Mouse (Mus musculus) bone marrow, adult 2 months (tissue): ENCODE results near the gene Gm6614. TPM values are rescaled to one million over a fixed set of nuclear protein-coding genes. Genes with fewer than 3 reads are reported as not detected.
"Not testable (repeated sequence)": the region's sequence is repeated elsewhere in the genome, so short reads cannot be mapped to it uniquely, and the experiment has no call there.

Source experiments
- H3K27ac ChIP-seq: fragments of 200-500 bp; 2 replicates; pipeline ENCODE4 v1.5.1; 2012; ENCODE audit warnings: low read depth, mild to moderate bottlenecking, control low read depth, inconsistent platforms, low read length; ENCODE audit not compliant: control insufficient read depth, poor library complexity, insufficient read depth
- H3K4me1 ChIP-seq: fragments of 200-500 bp; 2 replicates; pipeline ENCODE4 v1.6.1; 2011; ENCODE audit warnings: low read length; ENCODE audit not compliant: control insufficient read depth, insufficient read depth
- H3K4me3 ChIP-seq: fragments of 200-500 bp; replicated peaks from 2 replicates; pipeline ENCODE3; 2011; ENCODE audit warnings: mild to moderate bottlenecking, low read depth, low read length, control low read depth; ENCODE audit not compliant: control insufficient read depth
- CTCF ChIP-seq: fragments of 200-500 bp; IDR thresholded peaks from 2 replicates; pipeline ENCODE4 v1.5.1; 2011; ENCODE audit warnings: low read length, control low read depth; ENCODE audit not compliant: control insufficient read depth, insufficient read depth
- POLR2A ChIP-seq: fragments of 200-500 bp; IDR thresholded peaks from 2 replicates; pipeline ENCODE4 v1.6.1; 2011; ENCODE audit warnings: low read depth, mild to moderate bottlenecking, control low read depth, low read length, borderline replicate concordance; ENCODE audit not compliant: control insufficient read depth
- WGBS: fragments of 180-500 bp; shearing (Covaris S2); methylation state at CpG from one replicate; pipeline ENCODE4 v1.1.7; 2018; 5-methylcytosine and 5-hydroxymethylcytosine counted together
- polyA plus RNA-seq: library from polyadenylated mRNA; stranded (reverse); fragments of >200 nt; gene quantifications from 2 replicates; pipeline ENCODE4 v1.2.4, GENCODE M21; 2011; ENCODE audit warnings: low replicate concordance; ENCODE audit not compliant: missing spikeins, insufficient read depth, insufficient read length

Gene Gm6614
- not detected in 2 replicates for polyA plus RNA-seq

- Histone ChIP-seq H3K4me1 (no peaks in the 10 kb centered on the region), H3K4me3 (no peak within 1 kb of the TSS), H3K27ac (no peak within 1 kb of the TSS)
- TF ChIP-seq CTCF (no peak), POLR2A (no peak)
- 70% methylated on average over 4 of the region's 4 CpGs for WGBS
These were observed at the start of gene Gm6614 for GRCm38 (mm10) chr6:142011364-142011955. Gene Gm6614, minus strand, starts transcription at chr6:142011414.

GRCm38 (mm10) chr6:142058281-142058680, 47.1 kb upstream of the Gm6614 start:
- H3K4me3 ChIP-seq, H3K27ac ChIP-seq, H3K4me1 ChIP-seq: not testable (repeated sequence)
- 68% methylated on average over 3 of the region's 3 CpGs for WGBS

GRCm38 (mm10) chr6:142047689-142048088, 36.5 kb upstream of the Gm6614 start:
- H3K4me1 ChIP-seq: no peaks in the 10 kb centered on the region
- no peak for TF ChIP-seq CTCF
- no peak for TF ChIP-seq POLR2A
- no peak overlapping the region for H3K4me3 ChIP-seq
- 67% methylated on average over 1 of the region's 1 CpGs for WGBS
- no peak overlapping the region for H3K27ac ChIP-seq

GRCm38 (mm10) chr6:142045746-142046145, 34.5 kb upstream of the Gm6614 start:
- no peak for TF ChIP-seq POLR2A
- no peak for TF ChIP-seq CTCF
- Histone ChIP-seq H3K27ac (no peak overlapping the region), H3K4me3 (no peak overlapping the region), H3K4me1 (no peaks in the 10 kb centered on the region)
- WGBS: 82% methylated on average over 2 of the region's 2 CpGs

- H3K4me1 ChIP-seq: no peaks in the 10 kb centered on the region
- no peak overlapping the region for H3K27ac ChIP-seq
- WGBS: 86% methylated on average over 3 of the region's 3 CpGs
- TF ChIP-seq POLR2A: no peak
- no peak overlapping the region for H3K4me3 ChIP-seq
These were observed 30.7 kb upstream of the Gm6614 start for GRCm38 (mm10) chr6:142041896-142042295.

- 36% methylated on average over 16 of the region's 16 CpGs for WGBS
- Histone ChIP-seq H3K4me3 (no peak overlapping the region), H3K27ac (no peak overlapping the region), H3K4me1 (no peaks in the 10 kb centered on the region)
- TF ChIP-seq POLR2A (no peak), CTCF (no peak)
These were observed 29.3 kb upstream of the Gm6614 start for GRCm38 (mm10) chr6:142040306-142041175.

GRCm38 (mm10) chr6:142035771-142036170, 24.6 kb upstream of the Gm6614 start:
- WGBS: 79% methylated on average over 2 of the region's 2 CpGs
- TF ChIP-seq CTCF (no peak), POLR2A (no peak)
- no peak overlapping the region for H3K4me3 ChIP-seq

GRCm38 (mm10) chr6:142021671-142022070, 10.5 kb upstream of the Gm6614 start:
- 81% methylated on average over 3 of the region's 3 CpGs for WGBS
- Histone ChIP-seq H3K27ac (no peak overlapping the region), H3K4me3 (no peak overlapping the region), H3K4me1 (no peaks in the 10 kb centered on the region)
- TF ChIP-seq POLR2A (no peak), CTCF (no peak)

More at GRCm38 (mm10) chr6:142035771-142036170, 24.6 kb upstream of the Gm6614 start:
- Histone ChIP-seq H3K27ac (no peak overlapping the region), H3K4me1 (no peaks in the 10 kb centered on the region)

GRCm38 (mm10) chr6:141986772-141987171, 24.4 kb downstream of the Gm6614 start:
- Histone ChIP-seq H3K4me3 (no peak overlapping the region), H3K27ac (no peak overlapping the region), H3K4me1 (no peaks in the 10 kb centered on the region)
- WGBS: 91% methylated on average over 6 of the region's 6 CpGs
- TF ChIP-seq POLR2A (no peak), CTCF (no peak)
